Mouse (Mus musculus): Measurements from ENCODE around the gene Prss33.

The Prss33 gene

DNA sequence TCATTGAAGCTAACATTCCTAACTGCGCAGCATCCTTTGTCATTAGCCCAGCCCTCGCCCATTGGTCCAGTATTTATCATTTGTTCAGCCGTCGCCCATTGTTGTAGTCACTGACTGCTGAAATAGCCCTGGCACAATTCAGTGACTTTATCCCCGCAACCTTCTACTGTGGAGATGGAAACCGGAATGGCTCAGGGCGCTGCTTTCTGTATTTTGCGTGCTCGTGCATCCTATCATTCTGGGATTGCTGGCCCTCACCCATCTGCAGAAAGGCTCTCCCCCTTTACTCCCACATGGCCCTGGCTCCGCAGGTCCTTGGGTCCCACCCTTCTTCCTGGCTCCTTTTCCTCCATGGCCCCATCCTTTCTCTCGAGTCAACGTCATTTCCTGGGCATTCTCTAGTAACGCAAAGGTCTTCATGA lies 49.3 kb downstream of the Prss33 start:
- DNase-seq (ENCODE audit: low read depth, low spot score): no peak

DNA sequence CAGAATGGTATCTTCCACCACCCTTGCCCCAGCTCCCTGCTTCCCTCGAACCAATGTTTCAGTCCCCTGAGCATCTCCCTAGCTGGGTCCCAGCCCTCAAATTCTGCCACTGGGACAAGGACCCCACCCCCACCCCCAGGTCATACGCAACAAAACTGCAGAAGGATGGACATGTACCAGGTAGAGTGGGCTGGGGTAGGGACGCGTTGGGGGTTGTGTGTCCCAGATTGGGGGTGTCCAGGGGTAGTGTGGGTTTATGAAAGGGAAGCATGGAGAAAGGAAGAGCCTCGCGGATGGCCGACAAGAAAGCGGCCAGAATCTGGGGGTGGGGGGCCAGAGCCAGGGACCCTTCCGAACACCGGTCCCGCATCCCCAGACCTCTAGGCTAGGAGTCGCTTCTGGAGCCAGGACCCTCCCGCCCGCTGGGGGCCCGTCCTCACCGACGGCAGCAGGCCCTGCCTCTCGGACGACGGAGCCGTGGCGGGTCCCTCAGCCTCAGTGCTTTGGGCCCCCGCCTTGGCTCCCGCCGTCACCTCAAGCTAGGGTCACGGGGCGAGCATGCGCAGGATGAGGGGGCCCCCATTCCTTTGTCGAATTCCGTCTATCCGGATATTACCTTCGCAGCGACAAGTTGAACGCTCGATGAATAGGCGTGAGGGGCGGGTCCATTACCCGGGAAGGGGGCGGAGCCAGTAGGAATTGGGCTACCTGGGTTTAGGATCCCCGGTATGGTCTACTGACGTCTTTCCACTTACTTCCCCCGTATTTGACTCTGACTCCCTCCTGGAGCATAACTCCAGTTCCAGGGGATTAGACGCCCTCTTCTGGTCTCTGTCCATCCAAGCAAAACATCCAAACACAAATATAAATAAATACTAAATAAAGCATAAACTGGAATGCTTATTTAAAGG lies 50.0 kb downstream of the Prss33 start, which contains the start of gene Flywch2:
Gene Flywch2 (minus strand): TSS at position 521 of the 911 bp plus-strand sequence.
- DNase-seq (ENCODE audit: low read depth, low spot score): peak; percentile 87

DNA sequence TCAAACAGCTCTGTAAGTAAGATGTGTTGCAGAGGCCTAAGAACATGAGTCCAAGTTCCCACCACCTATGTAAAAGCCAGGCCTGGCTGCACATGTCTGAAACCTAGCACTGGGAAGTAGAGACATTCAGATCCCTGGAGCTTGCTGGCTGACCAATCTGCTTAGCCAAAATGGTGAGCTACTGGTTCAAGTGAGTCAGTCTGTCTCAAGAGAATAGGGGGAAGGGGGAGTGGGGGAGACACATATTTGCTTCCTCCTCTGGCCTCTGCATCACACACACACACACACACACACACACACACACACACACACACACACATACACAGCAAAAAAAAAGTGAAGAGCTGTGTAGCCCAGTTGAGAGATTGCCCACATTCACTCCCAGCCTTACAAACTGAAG lies 52.5 kb downstream of the Prss33 start:
- no peak for DNase-seq (ENCODE audit: low read depth, low spot score)

Data from brain, embryonic 18.5 days (tissue).